In the genomic region with DNA sequence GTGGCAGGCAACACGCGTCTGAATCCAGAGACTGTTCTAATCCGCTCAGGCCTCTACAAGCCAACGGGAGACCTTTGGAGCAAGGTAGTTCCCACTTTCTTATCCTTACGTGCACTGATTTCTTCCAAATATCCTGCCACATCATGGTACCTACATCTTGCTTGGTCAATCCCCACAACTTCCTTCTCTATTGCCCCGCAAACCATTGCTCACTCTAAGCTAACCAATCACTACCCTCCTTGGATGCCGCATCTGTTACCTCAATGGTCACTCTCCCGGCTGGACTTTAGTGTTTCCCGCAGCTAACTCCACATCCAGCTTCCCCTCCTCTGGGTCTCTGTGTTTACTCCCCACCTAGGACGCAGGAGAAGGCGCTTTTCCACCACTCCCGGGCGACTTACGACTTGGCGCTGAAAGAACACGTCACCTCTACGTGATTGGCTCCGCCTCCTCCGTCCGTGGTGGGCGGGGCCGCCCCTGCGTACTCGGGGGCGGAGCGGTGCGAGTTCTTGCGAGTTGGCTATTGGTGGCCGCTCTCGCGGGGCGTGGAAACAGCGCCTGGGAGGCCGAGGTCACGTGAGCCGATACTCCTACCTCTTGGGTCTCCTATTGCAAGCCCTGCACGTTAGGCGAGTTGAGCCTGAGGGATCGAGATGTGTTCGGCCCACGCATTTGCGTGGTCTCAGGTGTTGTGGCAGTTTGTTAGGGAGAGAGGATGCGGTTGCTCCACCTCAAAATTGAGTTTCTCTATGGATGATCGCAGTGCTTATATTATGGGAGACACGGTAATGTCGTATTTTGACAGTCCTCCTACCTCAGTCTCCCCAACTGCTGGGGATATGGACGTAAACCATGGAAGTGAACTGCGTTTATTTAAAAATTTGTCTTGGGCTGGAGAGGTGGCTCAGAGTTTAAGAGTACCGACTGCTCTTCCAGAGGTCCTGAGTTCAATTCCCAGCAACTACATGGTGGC, we compare ENCODE assay signal across 8 mouse cellular contexts. TPM values are rescaled to one million over a fixed set of nuclear protein-coding genes. Genes with fewer than 3 reads are reported as not detected.
DNase-seq lines count a peak whose midpoint lies in the region; ATAC-seq and TF ChIP-seq lines count a peak whose summit lies in the region.

Dhdds (minus strand) TSS at position 453 of the 973 bp plus-strand sequence.

- no peaks in the 10 kb centered on the region for H3K27me3 ChIP-seq in hindbrain, embryonic 10.5 days (ENCODE audit: insufficient read depth, poor library complexity, severe bottlenecking)
- H3K27me3 ChIP-seq in lung, postnatal 0 days (replicated peaks; ENCODE audit: insufficient read depth, low read length), result no peaks in the 10 kb centered on the region

- peak within 1 kb of the TSS; percentile 87 for H3K27ac ChIP-seq in hindbrain, embryonic 10.5 days
- 0 out of 2 replicates have a peak within 1 kb of the TSS, but pooled peaks have one; percentile 20 for H3K27ac ChIP-seq in lung, postnatal 0 days (ENCODE audit: low read length)

- peaks cover 44% of the 10 kb centered on the region for H3K36me3 ChIP-seq in hindbrain, embryonic 10.5 days
- no peaks in the 10 kb centered on the region; the same call in 1 of the 2 replicates for H3K36me3 ChIP-seq in lung, postnatal 0 days (ENCODE audit: insufficient read depth, low read length)

- DNase-seq in MN1 (ENCODE audit: low spot score), result peak; percentile 99
- DNase-seq in cerebellum, adult 9-10 months, result peak; percentile 97
- peak; percentile 99 for DNase-seq in hindbrain, embryonic 10.5 days (ENCODE audit: low spot score)
- peak; percentile 96 for DNase-seq in layer of hippocampus, adult 9-11 months
- DNase-seq in lung, postnatal 0 days (ENCODE audit: low spot score), result peak; percentile 98
- peak; percentile 91 for DNase-seq in ovary, postnatal 14 days (ENCODE audit: low spot score)
- peak; percentile 95 for DNase-seq in thymus, postnatal 14 days

- peak within 1 kb of the TSS; percentile 57 for H3K9ac ChIP-seq in lung, postnatal 0 days (replicated peaks; ENCODE audit: low read depth)

- H3K4me1 ChIP-seq in hindbrain, embryonic 10.5 days (replicated peaks), result peaks cover 31% of the 10 kb centered on the region
- no peaks in the 10 kb centered on the region for H3K4me1 ChIP-seq in lung, postnatal 0 days (ENCODE audit: insufficient read depth, low read depth, low read length)

- ATAC-seq in frontal cortex, adult (ENCODE audit: low TSS enrichment), result peak; percentile 100
- peak; percentile 99 for ATAC-seq in lung, postnatal 0 days

- H3K4me3 ChIP-seq in hindbrain, embryonic 10.5 days, result peak within 1 kb of the TSS; percentile 74
- H3K4me3 ChIP-seq in lung, postnatal 0 days (ENCODE audit: low read depth, low read length), result peak within 1 kb of the TSS; percentile 57

- H3K9me3 ChIP-seq in hindbrain, embryonic 10.5 days, result no peaks in the 10 kb centered on the region
- no peaks in the 10 kb centered on the region for H3K9me3 ChIP-seq in lung, postnatal 0 days (ENCODE audit: low read length)

- TF ChIP-seq CTCF in lung, postnatal 0 days (IDR thresholded peaks at IDR 0.05), result no peak

- 2% methylated on average over 49 of the region's 49 CpGs for WGBS in hindbrain, embryonic 10.5 days
- 1% methylated on average over 49 of the region's 49 CpGs for WGBS in lung, postnatal 0 days

- peak within 1 kb of the TSS; percentile 56 for H3K4me2 ChIP-seq in lung, postnatal 0 days (replicated peaks; ENCODE audit: low read depth, low read length)

- TF ChIP-seq EP300 in lung, postnatal 0 days (IDR thresholded peaks at IDR 0.05), result no peak

RNA-seq across cellular contexts. Expression of gene Dhdds, which starts in this region (rescaled TPM):
- polyA plus RNA-seq in hindbrain, embryonic 10.5 days (2016; fragmentation: Nextera tagmentation; extraction: Ambion mirVana), result 39.5 and 42.3 TPM in 2 replicates
- 23.8 and 25.1 TPM in 2 replicates for polyA plus RNA-seq in lung, postnatal 0 days (2015; fragmentation: Nextera tagmentation; extraction: Ambion mirVana)

Comparison
In these comparisons a context has a peak if more than half of its experiments do, and no peak if none do; other contexts are left out.
1. Peak in every context shown above with its lines: DNase-seq, ATAC-seq, H3K4me3 ChIP-seq and H3K27ac ChIP-seq.